Mouse (Mus musculus): Measurements from ENCODE around the gene Notch2. TPM values are rescaled to one million over a fixed set of nuclear protein-coding genes. Genes with fewer than 3 reads are reported as not detected.
A peak's percentile ranks its signal among the peaks of the same experiment; 100 is the strongest.

Notch2 gene
- polyA plus RNA-seq, 1 experiment from 2014 or later: 35.4 TPM

GRCm38 (mm10) chr3:98066434-98066833 lies 53.1 kb downstream of the Notch2 start:
- no peaks in the 10 kb centered on the region for H3K27me3 ChIP-seq
- no peak overlapping the region for H3K9ac ChIP-seq
- WGBS: 67% methylated on average over 3 of the region's 3 CpGs
- H3K27ac ChIP-seq: peak overlapping the region; percentile 29; the same call in 1 of the 2 replicates
- no peak overlapping the region for H3K4me2 ChIP-seq
- no peaks in the 10 kb centered on the region for H3K9me3 ChIP-seq
- peaks cover 7% of the 10 kb centered on the region for H3K36me3 ChIP-seq
- H3K4me1 ChIP-seq: peaks cover 87% of the 10 kb centered on the region
- no peak overlapping the region for H3K4me3 ChIP-seq
- ATAC-seq (ENCODE audit: insufficient number of reproducible peaks, insufficient read depth, low FRiP score, low TSS enrichment, low read depth): no peak

- no peak for ATAC-seq (ENCODE audit: insufficient number of reproducible peaks, insufficient read depth, low FRiP score, low TSS enrichment, low read depth)
- peaks cover 15% of the 10 kb centered on the region for H3K36me3 ChIP-seq
Observed at GRCm38 (mm10) chr3:98067413-98067812, 54.1 kb downstream of the Notch2 start.

GRCm38 (mm10) chr3:98067852-98068491 lies 54.6 kb downstream of the Notch2 start:
- no peak overlapping the region for H3K9ac ChIP-seq
- WGBS: 48% methylated on average over 12 of the region's 12 CpGs
- peak overlapping the region; percentile 85 for H3K27ac ChIP-seq
- ATAC-seq (ENCODE audit: insufficient number of reproducible peaks, insufficient read depth, low FRiP score, low TSS enrichment, low read depth): no peak
- H3K36me3 ChIP-seq: peaks cover 21% of the 10 kb centered on the region
- H3K4me1 ChIP-seq: peaks cover 75% of the 10 kb centered on the region
- peak overlapping the region; percentile 26; the same call in 1 of the 2 replicates for H3K4me2 ChIP-seq
- no peaks in the 10 kb centered on the region for H3K27me3 ChIP-seq
- no peaks in the 10 kb centered on the region for H3K9me3 ChIP-seq
- H3K4me3 ChIP-seq: no peak overlapping the region

More at GRCm38 (mm10) chr3:98067413-98067812, 54.1 kb downstream of the Notch2 start:
- Histone ChIP-seq H3K4me1 (peaks cover 78% of the 10 kb centered on the region), H3K9ac (no peak overlapping the region), H3K4me3 (no peak overlapping the region), H3K4me2 (peak overlapping the region; percentile 26; the same call in 1 of the 2 replicates), H3K27ac (peak overlapping the region; percentile 85), H3K27me3 (no peaks in the 10 kb centered on the region), H3K9me3 (no peaks in the 10 kb centered on the region)
- 50% methylated on average over 3 of the region's 3 CpGs for WGBS

- Histone ChIP-seq H3K36me3 (peaks cover 33% of the 10 kb centered on the region), H3K9ac (no peak overlapping the region), H3K4me3 (no peak overlapping the region), H3K9me3 (no peaks in the 10 kb centered on the region), H3K27me3 (no peaks in the 10 kb centered on the region), H3K4me1 (peaks cover 63% of the 10 kb centered on the region), H3K4me2 (no peak overlapping the region), H3K27ac (peak overlapping the region; percentile 28; the same call in 1 of the 2 replicates)
- WGBS: 82% methylated on average over 7 of the region's 7 CpGs
- ATAC-seq (ENCODE audit: insufficient number of reproducible peaks, insufficient read depth, low FRiP score, low TSS enrichment, low read depth): no peak
Observed at GRCm38 (mm10) chr3:98069161-98069560, 55.8 kb downstream of the Notch2 start.

- no peak overlapping the region for H3K27ac ChIP-seq
Observed at GRCm38 (mm10) chr3:98069856-98070255, 56.5 kb downstream of the Notch2 start.

GRCm38 (mm10) chr3:98072570-98072969 lies 59.2 kb downstream of the Notch2 start:
- Histone ChIP-seq H3K9ac (no peak overlapping the region), H3K4me3 (no peak overlapping the region), H3K36me3 (peaks cover 56% of the 10 kb centered on the region), H3K27me3 (no peaks in the 10 kb centered on the region), H3K4me1 (peaks cover 38% of the 10 kb centered on the region), H3K27ac (0 out of 2 replicates have a peak overlapping the region, but pooled peaks have one; percentile 33), H3K4me2 (no peak overlapping the region), H3K9me3 (no peaks in the 10 kb centered on the region)
- WGBS: 91% methylated on average over 8 of the region's 8 CpGs
- no peak for ATAC-seq (ENCODE audit: insufficient number of reproducible peaks, insufficient read depth, low FRiP score, low TSS enrichment, low read depth)

More at GRCm38 (mm10) chr3:98069856-98070255, 56.5 kb downstream of the Notch2 start:
- Histone ChIP-seq H3K36me3 (peaks cover 34% of the 10 kb centered on the region), H3K27me3 (no peaks in the 10 kb centered on the region), H3K4me3 (no peak overlapping the region), H3K4me1 (peaks cover 56% of the 10 kb centered on the region), H3K9me3 (no peaks in the 10 kb centered on the region), H3K4me2 (no peak overlapping the region), H3K9ac (no peak overlapping the region)
- WGBS: 79% methylated on average over 3 of the region's 3 CpGs
- ATAC-seq (ENCODE audit: insufficient number of reproducible peaks, insufficient read depth, low FRiP score, low TSS enrichment, low read depth): no peak

- 0 out of 2 replicates have a peak overlapping the region, but pooled peaks have one; percentile 9 for H3K4me2 ChIP-seq
- H3K36me3 ChIP-seq: peaks cover 66% of the 10 kb centered on the region
- 72% methylated on average over 4 of the region's 4 CpGs for WGBS
- no peak overlapping the region for H3K4me3 ChIP-seq
- no peaks in the 10 kb centered on the region for H3K9me3 ChIP-seq
- H3K27ac ChIP-seq: peak overlapping the region; percentile 33; the same call in 1 of the 2 replicates
- no peak for ATAC-seq (ENCODE audit: insufficient number of reproducible peaks, insufficient read depth, low FRiP score, low TSS enrichment, low read depth)
- H3K9ac ChIP-seq: no peak overlapping the region
- no peaks in the 10 kb centered on the region for H3K27me3 ChIP-seq
- peaks cover 28% of the 10 kb centered on the region for H3K4me1 ChIP-seq
Observed at GRCm38 (mm10) chr3:98073545-98073944, 60.2 kb downstream of the Notch2 start.

- H3K4me1 ChIP-seq: peaks cover 20% of the 10 kb centered on the region
- no peaks in the 10 kb centered on the region for H3K27me3 ChIP-seq
- H3K27ac ChIP-seq: no peak overlapping the region
- no peak for ATAC-seq (ENCODE audit: insufficient number of reproducible peaks, insufficient read depth, low FRiP score, low TSS enrichment, low read depth)
- H3K36me3 ChIP-seq: peaks cover 68% of the 10 kb centered on the region
- 65% methylated on average over 6 of the region's 6 CpGs for WGBS
- no peak overlapping the region for H3K4me3 ChIP-seq
- H3K4me2 ChIP-seq: no peak overlapping the region
- no peaks in the 10 kb centered on the region for H3K9me3 ChIP-seq
- no peak overlapping the region for H3K9ac ChIP-seq
Observed at GRCm38 (mm10) chr3:98074622-98075231, 61.4 kb downstream of the Notch2 start.

GRCm38 (mm10) chr3:98077866-98078265 lies 64.5 kb downstream of the Notch2 start:
- no peak overlapping the region for H3K4me2 ChIP-seq
- WGBS: 79% methylated on average over 5 of the region's 5 CpGs
- peaks cover 18% of the 10 kb centered on the region for H3K4me1 ChIP-seq
- ATAC-seq (ENCODE audit: insufficient number of reproducible peaks, insufficient read depth, low FRiP score, low TSS enrichment, low read depth): no peak
- no peaks in the 10 kb centered on the region for H3K9me3 ChIP-seq
- H3K36me3 ChIP-seq: peaks cover 69% of the 10 kb centered on the region
- no peak overlapping the region for H3K4me3 ChIP-seq
- H3K27me3 ChIP-seq: no peaks in the 10 kb centered on the region
- no peak overlapping the region for H3K9ac ChIP-seq
- no peak overlapping the region for H3K27ac ChIP-seq

- Histone ChIP-seq H3K9me3 (no peaks in the 10 kb centered on the region), H3K4me1 (peaks cover 25% of the 10 kb centered on the region), H3K4me2 (no peak overlapping the region), H3K27ac (no peak overlapping the region), H3K4me3 (no peak overlapping the region), H3K36me3 (peaks cover 65% of the 10 kb centered on the region), H3K27me3 (no peaks in the 10 kb centered on the region), H3K9ac (no peak overlapping the region)
- WGBS: 74% methylated on average over 1 of the region's 1 CpGs
- ATAC-seq (ENCODE audit: insufficient number of reproducible peaks, insufficient read depth, low FRiP score, low TSS enrichment, low read depth): no peak
Observed at GRCm38 (mm10) chr3:98078816-98079215, 65.5 kb downstream of the Notch2 start.

GRCm38 (mm10) chr3:98079601-98080215 lies 66.4 kb downstream of the Notch2 start:
- H3K4me2 ChIP-seq: no peak overlapping the region
- no peak for ATAC-seq (ENCODE audit: insufficient number of reproducible peaks, insufficient read depth, low FRiP score, low TSS enrichment, low read depth)

More at GRCm38 (mm10) chr3:98079601-98080215, 66.4 kb downstream of the Notch2 start:
- H3K4me3 ChIP-seq: no peak overlapping the region
- H3K36me3 ChIP-seq: peaks cover 62% of the 10 kb centered on the region
- H3K9ac ChIP-seq: no peak overlapping the region
- 85% methylated on average over 2 of the region's 2 CpGs for WGBS
- no peaks in the 10 kb centered on the region for H3K9me3 ChIP-seq
- H3K27ac ChIP-seq: no peak overlapping the region
- H3K27me3 ChIP-seq: no peaks in the 10 kb centered on the region
- peaks cover 32% of the 10 kb centered on the region for H3K4me1 ChIP-seq

Measured in embryonic facial prominence, embryonic 13.5 days (tissue).